Mouse (Mus musculus) c-Kit-negative CD71-positive TER-119-positive erythroid progenitor cells, embryonic 14.5 days (primary cell): ENCODE results near the gene Nxpe4.

Experiments
- DNase-seq: peaks from one replicate; pipeline ENCODE4 v3.0.0-alpha.2; 2013; ENCODE audit warnings: low read depth, low spot score

The Nxpe4 gene

DNA sequence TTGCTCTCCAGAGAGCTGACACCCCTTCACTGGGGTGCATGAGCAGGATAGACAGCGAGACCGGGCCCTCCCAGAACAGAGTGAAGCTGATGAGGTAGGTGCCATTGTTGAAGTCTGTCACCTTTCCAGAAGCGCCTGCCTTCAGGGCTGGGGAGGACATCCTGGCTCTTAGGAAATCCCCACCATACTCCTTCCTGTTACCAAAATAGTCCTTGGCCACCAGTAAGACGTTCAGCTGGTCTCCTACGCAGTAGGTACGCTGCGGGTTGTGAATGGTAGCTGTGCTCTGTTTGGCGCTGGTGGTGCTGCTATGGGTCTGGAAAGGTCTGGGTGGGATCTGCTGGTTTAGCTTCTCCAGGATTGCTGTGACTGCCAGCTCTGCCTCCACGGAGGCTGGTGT lies 164.5 kb downstream of the Nxpe4 start:
- no peak for DNase-seq

DNA sequence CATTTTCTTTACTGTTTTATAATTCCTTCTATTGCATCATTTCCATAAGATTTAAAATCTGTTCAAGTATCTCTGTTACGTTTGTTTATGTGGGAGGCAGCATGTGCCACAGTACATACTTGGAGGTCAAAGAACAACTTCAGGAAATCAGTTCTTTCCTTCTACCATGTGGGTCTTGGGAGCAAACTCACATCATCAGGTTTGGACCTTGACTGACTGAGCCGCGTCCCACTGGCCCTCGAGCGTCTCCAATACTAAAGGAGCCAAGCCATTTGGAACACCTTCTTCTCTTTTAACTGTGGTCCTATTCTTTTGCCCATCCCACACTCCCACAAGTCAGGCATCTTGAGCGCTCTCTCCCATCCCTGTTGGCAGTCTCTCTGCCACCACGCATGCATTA lies 167.8 kb downstream of the Nxpe4 start:
- DNase-seq: no peak

DNA sequence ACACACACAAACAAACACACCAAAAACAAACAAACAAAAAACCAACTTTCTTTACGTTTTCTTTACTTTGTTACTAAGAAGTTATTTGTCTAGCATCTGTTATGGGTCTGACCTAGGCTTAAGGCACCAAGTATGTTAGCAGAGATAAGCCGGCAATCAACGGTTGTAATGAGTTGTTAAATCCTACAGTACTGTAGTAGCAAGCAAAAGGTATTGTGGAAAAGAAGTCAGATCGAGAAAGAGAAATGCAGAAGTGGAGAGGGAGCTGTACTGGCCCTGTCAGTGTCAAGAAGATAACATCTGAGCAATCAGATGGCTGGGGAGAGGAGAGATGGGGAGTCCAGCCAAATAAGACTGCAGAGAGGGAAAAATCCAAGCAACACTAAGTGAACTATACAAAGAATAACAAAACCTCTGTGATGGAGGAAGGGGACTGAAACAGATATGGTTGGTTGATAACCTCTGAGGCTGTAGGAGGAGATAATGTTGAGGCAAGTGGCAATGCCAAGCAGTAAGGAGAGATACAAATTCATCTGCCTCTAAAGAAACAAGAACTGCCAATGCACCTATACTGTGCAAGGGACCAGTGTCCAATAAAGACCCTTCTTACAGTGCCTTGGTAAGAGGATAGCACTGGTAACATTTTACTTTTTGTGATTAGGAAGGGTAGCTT lies 177.1 kb downstream of the Nxpe4 start:
- DNase-seq: no peak

DNA sequence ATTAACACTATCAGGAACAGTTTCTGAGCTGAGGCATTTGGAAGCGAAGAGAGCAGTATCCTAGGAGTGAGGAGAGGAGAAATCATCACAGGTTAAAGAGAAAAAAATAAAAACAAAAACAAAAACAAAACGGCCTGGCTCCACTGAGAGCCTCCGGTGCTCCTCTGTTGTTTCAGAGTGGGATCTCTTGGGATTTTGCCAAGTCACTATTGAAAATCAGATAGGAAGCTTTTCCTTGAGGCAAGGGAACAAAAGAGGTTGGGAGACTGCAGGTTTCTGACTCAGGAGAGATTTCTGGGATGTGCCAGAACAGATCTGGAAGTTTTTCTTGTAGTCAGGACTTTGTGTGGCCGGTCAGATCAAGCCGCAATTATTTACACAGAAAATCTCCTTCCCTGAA lies 177.7 kb downstream of the Nxpe4 start:
- peak; percentile 54 for DNase-seq

DNA sequence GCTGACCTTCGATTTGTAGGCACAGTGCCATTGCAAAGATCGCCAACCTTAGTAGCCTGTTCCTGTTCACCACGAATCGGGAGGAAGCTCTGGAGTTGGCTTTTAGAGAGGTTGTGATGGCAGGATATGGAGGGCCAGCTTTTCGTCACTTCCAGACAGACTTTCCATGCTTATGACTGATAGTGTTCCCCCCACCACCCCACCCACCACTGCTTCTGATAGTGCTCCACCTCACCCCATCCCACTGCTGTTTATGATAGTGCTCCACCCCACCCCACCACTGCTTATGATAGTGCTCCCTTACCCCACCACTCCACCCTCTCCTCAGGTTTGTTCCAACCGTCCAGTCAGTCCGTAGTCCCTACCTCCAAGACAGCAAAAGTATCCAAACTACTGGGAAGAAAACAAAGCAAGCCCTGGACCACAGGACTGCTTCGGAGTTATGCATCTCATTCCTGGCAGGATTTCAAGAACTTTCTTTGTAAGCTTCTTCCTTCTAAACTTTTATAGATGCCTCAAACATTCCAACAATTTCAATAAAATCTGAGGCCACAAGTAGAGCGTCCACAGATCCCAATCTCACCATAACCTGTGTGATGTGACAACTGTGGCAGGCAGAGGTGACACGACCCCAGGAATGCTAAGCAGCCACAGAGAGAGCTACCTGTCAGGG lies 179.0 kb downstream of the Nxpe4 start:
- DNase-seq: peak; percentile 57

DNA sequence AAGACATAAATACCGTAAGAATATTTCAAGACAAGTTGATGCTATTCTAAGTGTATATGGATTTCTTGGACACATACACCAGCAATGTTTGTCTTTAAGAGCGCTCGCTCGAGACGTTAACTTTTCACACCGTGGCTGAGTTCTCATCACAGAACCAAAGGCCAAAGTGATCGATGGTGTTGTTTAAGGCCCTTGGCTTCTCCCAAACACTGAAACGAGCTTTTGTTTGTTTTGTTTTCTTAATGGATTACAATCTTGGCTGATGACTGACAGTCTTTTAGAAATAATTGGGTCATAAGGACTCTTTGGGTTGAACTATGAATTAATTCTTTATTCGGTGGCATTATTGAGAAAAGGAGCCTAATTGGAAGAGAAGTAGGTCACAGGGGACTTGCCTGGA lies 183.6 kb downstream of the Nxpe4 start:
- no peak for DNase-seq

DNA sequence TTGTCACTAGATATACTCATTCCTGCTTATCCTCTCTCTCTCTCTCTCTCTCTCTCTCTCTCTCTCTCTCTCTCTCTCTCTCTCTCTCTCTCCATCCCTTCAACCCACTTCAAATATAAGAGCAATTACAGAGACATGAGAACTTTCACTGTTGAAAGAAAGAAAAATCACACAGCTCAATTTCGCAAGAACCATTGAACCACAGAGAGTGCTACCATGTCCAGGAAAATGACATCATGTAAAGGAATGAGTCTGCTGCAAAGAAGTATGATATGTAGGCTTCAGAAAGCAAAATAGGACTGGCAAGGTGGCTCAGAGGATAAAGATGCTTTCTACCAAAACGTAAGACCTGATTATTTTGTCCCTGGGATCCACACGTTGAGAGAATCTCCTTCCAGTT lies 184.0 kb downstream of the Nxpe4 start:
- no peak for DNase-seq

DNA sequence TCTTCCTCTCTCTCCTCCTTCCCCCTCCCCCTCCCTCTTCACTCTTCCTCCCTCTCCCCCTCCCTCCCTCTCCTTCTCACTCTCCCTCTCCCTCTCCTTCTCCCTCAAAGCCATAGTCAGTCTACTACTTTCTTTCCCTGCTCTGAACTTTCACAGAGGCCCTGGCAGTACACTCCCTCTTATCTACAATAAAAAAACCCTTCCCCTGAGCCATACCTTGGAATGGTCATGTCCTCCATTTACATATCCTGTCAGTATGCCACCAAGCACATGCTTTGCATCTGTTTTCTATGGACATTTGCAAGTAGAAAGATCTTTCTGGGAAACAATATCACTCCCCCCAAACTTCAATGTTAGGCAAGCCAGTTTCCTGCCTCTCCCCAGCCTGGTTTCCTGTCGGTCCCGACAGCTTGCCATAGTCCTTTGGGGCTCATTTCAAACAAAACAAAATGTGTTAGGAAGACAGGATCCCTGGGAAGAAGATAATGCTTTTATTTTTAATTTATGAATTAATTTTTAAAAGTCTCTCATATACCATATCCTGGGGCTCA lies 191.4 kb downstream of the Nxpe4 start, which contains the start of gene Nxpe2:
Gene Nxpe2 (minus strand): TSS at position 307 of the 551 bp plus-strand sequence.
- DNase-seq: no peak

DNA sequence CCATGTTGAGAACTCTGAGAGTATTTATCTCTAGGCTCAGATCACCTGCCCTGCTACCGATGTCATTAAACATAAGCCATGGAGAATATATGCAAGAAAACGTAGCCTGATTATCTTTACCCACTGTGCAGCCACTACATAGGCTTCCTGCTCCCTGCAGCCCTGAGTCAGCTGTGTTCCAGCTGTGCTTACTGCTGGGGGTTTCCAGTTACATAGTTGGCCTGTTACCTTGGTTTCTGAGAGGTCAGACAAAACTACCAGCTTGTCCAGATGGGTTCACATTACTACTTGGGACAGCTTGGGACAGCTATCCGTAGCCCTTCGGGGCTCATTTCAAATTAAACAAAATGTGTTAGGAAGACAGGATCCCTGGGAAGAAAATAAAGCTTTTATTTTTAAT lies 192.3 kb downstream of the Nxpe4 start:
- DNase-seq: no peak

DNA sequence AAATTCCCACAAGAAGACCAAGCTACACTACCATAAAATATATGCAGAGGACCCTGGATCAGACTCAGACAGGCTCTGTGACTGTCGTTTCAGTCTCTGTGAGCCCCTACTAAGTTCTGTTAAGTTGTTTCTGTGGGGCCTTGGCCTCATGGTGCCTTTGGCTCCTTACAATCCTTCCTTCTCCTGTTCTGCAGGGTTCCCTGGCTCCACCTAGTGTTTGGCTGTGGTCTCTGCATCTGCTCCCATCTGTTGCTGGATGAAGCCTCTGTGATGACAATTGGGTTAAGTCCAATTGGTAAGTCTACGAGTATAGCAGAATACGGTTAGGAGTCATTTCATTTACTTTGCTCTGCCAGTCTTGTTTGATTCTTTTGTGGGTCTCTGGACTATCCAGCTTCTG lies 193.0 kb downstream of the Nxpe4 start:
- DNase-seq: peak; percentile 84

DNA sequence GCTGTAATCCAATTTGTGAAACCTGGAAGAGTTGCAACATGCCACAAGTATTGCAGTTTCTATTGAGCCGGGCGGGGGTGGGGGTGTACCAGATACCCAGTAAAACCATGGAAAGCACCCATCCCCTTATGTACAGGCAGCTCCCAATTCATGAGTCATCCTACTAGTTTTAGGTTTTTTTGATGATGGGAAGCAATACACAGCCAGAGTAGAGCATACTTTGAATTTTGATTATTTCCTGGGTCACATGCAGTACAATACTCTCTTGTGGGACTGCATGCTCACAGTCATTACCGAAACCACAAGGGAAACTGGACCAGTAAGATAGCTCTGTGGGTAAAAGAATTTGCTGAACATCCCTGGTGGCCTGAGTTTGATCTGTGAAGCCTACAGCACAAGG lies 195.3 kb downstream of the Nxpe4 start:
- DNase-seq: no peak

DNA sequence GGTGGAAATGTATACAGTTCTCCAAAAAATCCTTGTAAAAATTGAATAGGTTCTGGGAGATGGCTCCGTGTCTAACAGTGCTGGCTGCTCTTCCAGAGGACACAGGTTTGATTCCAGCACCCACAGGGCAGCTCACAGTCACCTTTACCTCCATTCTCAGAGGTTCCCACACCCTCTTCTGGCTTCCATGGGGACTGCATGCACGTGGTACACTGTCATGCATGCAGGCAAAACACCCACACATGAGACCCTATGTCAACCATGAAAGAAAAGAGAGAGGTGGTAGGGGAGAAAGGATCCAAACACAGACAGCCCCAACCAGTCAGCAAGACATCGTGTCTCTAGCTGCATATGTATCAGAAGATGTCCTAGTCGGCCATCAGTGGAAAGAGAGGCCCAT lies 199.0 kb downstream of the Nxpe4 start:
- no peak for DNase-seq

DNA sequence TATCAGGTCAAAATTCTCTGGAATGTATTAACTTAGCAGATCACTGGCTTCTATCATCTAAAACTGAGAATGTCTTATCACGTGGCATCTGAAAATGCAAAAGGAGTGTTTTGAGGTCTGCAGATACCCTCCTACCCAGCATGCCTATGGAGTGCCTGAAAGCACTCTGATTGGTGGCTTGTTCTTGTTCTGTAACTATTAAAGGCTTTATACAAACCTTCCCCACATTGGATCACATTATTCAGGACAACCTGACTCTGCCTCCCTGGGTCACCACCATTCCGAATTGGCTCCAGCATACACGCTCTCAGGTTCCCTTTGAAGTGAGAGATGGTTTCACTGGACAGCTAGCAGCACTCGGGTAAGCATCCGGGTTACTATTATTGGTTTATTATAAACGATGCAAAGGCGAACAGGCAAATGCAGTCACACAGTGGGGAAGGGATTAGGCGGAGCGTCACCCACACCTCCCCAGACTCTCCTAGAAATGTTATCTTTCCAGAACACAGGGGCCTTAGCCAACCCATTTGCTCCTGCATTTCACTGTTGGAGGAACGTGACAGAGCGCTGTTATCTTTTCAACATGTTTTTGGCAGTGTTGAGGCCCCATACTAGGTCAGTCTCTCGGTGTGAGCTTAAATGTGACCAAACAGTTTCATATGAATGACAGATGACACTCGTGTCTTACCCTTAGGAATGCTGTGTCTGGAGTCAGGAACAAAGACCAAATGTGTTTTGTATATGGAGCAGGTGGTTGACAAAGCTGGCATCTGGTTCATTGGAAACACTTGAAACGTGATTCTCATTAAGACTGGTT lies 200.2 kb downstream of the Nxpe4 start:
- peak; percentile 90 for DNase-seq

DNA sequence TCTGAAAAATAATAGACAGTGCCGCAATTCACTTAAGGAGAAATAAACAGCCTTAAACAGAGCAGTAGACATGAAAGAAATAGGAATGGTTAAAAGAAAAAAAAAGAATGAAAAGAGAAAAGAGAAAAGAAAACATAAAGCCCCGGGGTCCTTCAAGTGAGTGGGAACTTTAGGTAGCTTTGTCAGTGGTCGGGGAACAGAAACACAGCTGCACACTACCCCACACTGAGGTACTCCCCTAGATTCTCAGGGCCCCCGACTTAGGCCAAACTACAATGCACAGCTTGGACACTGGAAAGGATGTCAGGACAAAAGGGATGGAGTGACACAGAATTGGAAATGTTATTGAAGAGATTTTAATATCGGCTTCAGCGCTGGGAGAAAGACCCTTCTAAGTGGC lies 200.9 kb downstream of the Nxpe4 start:
- DNase-seq: no peak

DNA sequence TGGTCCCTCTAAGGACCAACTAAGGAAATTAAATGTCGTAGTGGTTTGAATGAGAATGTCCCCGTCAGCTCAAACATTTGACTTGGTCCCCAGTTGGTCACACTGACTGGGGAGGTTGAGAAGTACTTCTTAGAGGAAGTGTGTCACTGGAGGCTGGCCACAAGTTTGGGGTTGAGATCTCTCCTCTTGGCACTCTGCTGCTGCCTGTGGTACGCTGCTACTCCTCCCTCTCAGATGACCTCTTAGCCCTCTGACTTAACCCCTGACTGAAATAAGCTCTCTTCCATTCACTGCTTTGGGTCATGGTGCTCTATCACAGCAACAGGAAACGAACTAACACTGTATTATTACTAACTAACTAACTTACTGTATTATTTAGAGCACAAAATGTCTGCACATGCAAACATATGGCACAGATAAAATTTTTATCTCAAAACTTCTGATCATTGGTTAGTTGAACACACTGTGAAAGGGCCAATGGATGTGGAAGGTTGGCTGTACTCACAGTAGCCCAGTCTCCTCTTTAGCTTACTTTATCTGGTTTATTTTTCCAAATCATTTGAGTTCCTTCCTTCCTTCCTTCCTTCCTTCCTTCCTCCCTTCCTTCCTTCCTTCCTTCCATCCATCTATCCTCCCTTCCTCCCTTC lies 211.5 kb downstream of the Nxpe4 start:
- DNase-seq: no peak

DNA sequence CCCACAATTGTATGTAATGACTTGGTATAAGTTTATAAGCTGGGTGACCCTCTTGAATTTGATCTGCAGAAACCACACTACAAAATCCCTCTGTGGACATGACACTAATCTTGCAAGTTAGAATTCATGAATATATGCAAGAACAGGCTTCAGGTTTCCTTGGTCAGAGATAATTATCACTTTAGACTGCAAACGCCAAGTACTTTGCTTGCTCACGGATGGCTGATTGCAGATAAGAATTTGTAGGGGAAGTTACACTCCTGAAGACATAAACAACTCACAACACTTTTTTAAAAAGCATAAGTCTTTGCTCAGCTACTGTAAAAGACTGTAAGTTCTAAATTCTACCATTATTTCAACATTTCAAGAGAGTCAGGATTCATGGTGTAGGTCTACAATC lies 212.5 kb downstream of the Nxpe4 start:
- DNase-seq: no peak

DNA sequence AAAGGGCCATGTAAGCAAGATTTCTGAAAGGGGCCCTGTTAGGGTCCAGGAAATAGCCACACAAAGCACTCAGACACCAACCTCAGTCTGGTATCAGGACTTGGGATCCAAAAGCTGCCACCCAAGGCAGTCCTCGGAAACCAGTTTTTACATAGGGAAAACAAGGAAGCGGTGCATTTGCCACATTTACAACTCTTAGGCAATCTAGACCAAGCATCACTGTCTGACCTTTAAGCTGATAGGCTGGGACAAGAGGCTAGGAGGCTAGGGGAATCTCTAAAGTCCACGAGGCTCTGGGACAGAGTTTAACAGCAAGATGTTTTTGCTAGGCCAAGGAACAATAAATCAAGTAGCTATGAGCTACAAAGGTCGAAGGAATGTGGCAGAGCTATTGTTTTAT lies 226.6 kb downstream of the Nxpe4 start:
- DNase-seq: no peak

DNA sequence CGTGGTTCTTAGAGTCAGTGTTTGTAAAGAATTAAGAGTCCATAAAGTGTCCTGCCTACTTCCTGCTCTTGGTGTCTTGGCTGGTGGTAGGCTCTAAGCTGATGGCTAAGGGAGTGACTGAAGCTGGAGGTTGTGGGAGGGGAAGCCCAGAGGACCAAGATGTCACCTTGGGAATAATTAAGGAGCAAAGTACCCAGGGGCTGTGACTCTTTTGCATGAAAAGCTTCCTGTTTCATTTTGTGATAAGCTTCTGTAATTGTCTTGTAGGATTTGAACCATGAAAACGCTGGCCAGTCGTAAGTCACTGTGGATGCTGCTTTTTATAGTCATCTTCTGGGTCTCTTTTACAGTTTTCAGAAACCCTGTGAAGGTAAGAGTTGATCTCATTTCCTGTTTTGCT lies 228.2 kb downstream of the Nxpe4 start:
- no peak for DNase-seq

DNA sequence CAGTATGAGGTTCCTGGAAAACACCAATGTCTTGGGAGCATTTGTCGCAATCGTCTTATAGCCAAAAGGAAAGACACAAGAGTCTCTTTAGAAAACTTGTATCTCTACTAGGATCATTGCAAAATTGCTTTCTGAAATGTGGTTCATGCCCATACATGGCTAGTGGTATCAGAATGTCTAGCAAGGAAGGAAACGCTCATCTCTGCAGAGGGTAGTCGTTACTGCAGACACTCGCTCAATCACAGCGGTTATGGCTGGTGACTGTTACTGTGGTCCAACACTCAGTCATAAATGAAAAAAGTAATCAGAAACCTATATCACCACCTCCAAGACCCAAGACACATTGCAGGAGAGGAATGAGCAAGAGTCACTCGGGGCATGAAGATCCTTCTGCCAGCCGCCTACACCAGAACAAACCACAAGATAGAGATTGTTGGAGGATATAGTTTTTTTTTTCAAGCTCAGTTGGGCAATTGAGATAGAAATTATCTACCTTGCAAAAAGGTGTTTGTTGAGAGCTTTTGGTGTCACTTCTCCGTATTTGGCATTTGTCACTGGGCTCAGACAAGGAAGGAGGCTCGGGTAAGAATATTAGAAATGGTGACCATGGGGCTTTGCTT lies 241.9 kb downstream of the Nxpe4 start:
- no peak for DNase-seq

DNA sequence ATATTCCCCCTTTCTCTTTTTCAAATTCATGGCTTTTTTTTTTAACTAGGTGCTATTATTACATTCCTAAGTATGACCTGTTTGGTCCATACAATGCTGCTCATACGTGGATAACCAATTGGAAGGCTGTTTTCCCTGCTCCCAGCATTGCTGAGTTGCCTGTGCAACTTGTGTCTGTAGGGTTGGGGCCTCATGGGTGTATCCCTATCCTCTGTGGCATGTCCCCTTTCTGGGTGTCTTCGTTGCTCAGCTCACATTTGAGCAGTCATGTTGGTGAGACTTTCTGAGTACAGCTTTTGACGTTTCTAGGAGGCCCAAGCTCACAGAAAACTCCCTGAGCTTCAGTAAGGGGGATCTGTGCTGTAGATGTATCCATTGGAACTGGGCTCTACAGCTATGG lies 242.9 kb downstream of the Nxpe4 start:
- DNase-seq: no peak

DNA sequence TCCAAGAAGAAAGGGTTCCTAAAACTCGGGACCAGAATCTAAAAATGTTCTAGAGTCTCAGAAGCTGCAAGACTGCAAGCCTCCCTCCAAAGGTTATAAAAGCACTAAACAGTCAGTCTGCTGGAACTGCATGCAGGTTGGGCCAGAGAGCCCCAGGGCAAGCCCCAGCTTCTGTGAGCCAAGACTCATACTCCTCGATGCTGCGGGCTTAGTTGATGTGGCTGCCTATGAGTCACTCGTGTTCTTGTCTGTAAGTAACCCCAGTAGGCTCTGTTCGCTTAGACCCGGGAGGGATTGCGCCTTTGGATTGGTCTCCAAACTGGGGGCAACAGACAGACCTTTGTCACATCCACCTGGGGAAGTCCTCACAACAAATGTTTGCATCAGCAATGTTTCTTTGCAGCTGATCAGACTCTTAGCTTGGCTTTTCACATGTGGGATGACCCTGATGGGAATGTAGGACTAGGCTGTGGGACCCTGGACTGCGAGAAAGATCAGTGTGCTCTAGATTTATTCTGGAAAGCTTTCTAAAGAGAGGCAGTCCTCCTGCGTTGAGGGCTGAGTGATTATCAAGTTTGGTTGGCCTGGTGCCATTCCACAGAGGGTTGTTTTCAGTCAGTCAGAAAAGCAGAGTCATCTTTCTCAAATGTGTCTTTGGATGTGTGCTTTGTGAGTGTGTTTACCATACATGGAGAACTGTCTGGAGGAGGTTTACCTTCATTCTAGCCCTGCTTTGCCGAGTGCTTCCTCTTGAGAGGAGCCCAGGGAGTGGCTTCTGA lies 245.9 kb downstream of the Nxpe4 start:
- no peak for DNase-seq
